9 mouse cellular contexts compared by ENCODE assay signal in genomic region chr9:65629025-65629766, GRCm38 (mm10). TPM values are rescaled to one million over a fixed set of nuclear protein-coding genes. Genes with fewer than 3 reads are reported as not detected.
A peak's percentile ranks its signal among the peaks of the same experiment; 100 is the strongest.
DNase-seq lines count a peak whose midpoint lies in the region; ATAC-seq and TF ChIP-seq lines count a peak whose summit lies in the region.
"Had no signal": no experiment of that assay in that cellular context is flagged by ENCODE, and none has a peak within 500 bp of the region (broad histone marks: within the 10 kb centered on the region; RNA-seq: fewer than 3 reads in every experiment).

Gene Rbpms2 (plus strand): TSS chr9:65629648.

- H3K9ac ChIP-seq in heart, embryonic 16.5 days (ENCODE audit: low read length), result peak within 1 kb of the TSS; percentile 95

- peak within 1 kb of the TSS; percentile 88 for H3K4me3 ChIP-seq in gastrocnemius, adult 2 months
- H3K4me3 ChIP-seq in heart, embryonic 16.5 days (ENCODE audit: low read length), result peak within 1 kb of the TSS; percentile 90

- no peaks in the 10 kb centered on the region for H3K36me3 ChIP-seq in heart, embryonic 16.5 days (ENCODE audit: control insufficient read depth, insufficient read depth)

- H3K27me3 ChIP-seq in heart, embryonic 16.5 days (ENCODE audit: control insufficient read depth, insufficient read depth, low read length), result no peaks in the 10 kb centered on the region

- DNase-seq in gastrocnemius, adult 2 months, result peak; percentile 31
- no peak for DNase-seq in gastrocnemius, postnatal 36 days
- peak; percentile 41 for DNase-seq in embryo, embryonic 11 days
- DNase-seq in kidney, postnatal 10 days, result peak; percentile 73
- DNase-seq in lung, postnatal 36 days, result peak; percentile 42
- peak; percentile 70 for DNase-seq in testis, postnatal 10 days (ENCODE audit: low spot score)
- no peak for DNase-seq in layer of hippocampus, adult 9-10 months (ENCODE audit: low spot score)

- no peak for TF ChIP-seq CTCF in gastrocnemius, adult 2 months (IDR thresholded peaks at IDR 0.05)

- H3K9me3 ChIP-seq in heart, embryonic 16.5 days (replicated peaks; ENCODE audit: control insufficient read depth, low read length), result no peaks in the 10 kb centered on the region

- no peak for ATAC-seq in heart, embryonic 16.5 days (replicated peaks; ENCODE audit: extremely low read depth, insufficient read depth, low FRiP score)

- peaks cover 11% of the 10 kb centered on the region for H3K4me1 ChIP-seq in heart, embryonic 16.5 days (ENCODE audit: control insufficient read depth, insufficient read depth, low read length)

- 1% methylated on average over 37 of the region's 40 CpGs for WGBS in heart, embryonic 16.5 days

- H3K4me2 ChIP-seq in heart, embryonic 16.5 days (ENCODE audit: low read depth, low read length), result peak within 1 kb of the TSS; percentile 93

- intact Hi-C loops in gastrocnemius, adult 2 months (cut with DNase I), result no loop called here
- intact Hi-C loops in gastrocnemius, postnatal 36 days (cut with DNase I), result no loop called here

- peak within 1 kb of the TSS; percentile 80 for H3K27ac ChIP-seq in gastrocnemius, adult 2 months
- H3K27ac ChIP-seq in heart, embryonic 16.5 days (ENCODE audit: low read length), result peak within 1 kb of the TSS; percentile 96

RNA-seq across cellular contexts. Expression of gene Rbpms2, which starts in this region (rescaled TPM):
- 1 to 10 TPM in 1 of 2 experiments, under 1 TPM in 1; 0.99 to 1.8 TPM for total RNA-seq in gastrocnemius, adult 2 months (2021)
- 1 to 10 TPM; 1.7 to 1.9 TPM for total RNA-seq in gastrocnemius, postnatal 36 days (2021)
- polyA plus RNA-seq in heart, embryonic 16.5 days (2015; fragmentation: Nextera tagmentation; extraction: Ambion mirVana), result 105 and 108 TPM in 2 replicates
- total RNA-seq: MEL had no signal

Comparison
In these comparisons a context has a peak if more than half of its experiments do, and no peak if none do; other contexts are left out.
1. DNase-seq: peak in gastrocnemius, adult 2 months (single experiment), embryo, embryonic 11 days (single experiment), kidney, postnatal 10 days (single experiment), lung, postnatal 36 days (single experiment) and testis, postnatal 10 days (single experiment); none in gastrocnemius, postnatal 36 days (0 of 2) and layer of hippocampus, adult 9-10 months (single experiment).